Mouse (Mus musculus) intestine, embryonic 14.5 days (tissue): ENCODE measurements around the gene Asxl1. TPM values are rescaled to one million over a fixed set of nuclear protein-coding genes. Genes with fewer than 3 reads are reported as not detected.
A peak's percentile ranks its signal among the peaks of the same experiment; 100 is the strongest.

Experiments
- ATAC-seq: fragments of 200-750 bp; cut with Nextera tagmentation; replicated peaks from 2 replicates; pipeline ENCODE4 v1.8.0; 2017; ENCODE audit warnings: low read depth, moderate number of reproducible peaks, moderate TSS enrichment, moderate library complexity; ENCODE audit not compliant: low FRiP score, low TSS enrichment
- DNase-seq: peaks from one replicate; pipeline ENCODE4 v3.0.0-alpha.2; 2018; ENCODE audit warnings: low spot score
- H3K27ac ChIP-seq: fragments of 300-500 bp; sonication (generic); 2 replicates; pipeline ENCODE4 v1.5.1; 2014; ENCODE audit warnings: low read depth, mild to moderate bottlenecking, control low read depth
- H3K27me3 ChIP-seq: fragments of 300-500 bp; sonication (generic); replicated peaks from 2 replicates; pipeline ENCODE4 v1.6.1; 2014; ENCODE audit warnings: low read length, control low read depth; ENCODE audit not compliant: control insufficient read depth, insufficient read depth
- H3K36me3 ChIP-seq: fragments of 300-500 bp; sonication (generic); 2 replicates; pipeline ENCODE4 v1.6.1; 2014; ENCODE audit warnings: low read length, control low read depth; ENCODE audit not compliant: control insufficient read depth, insufficient read depth
- H3K4me1 ChIP-seq: fragments of 300-500 bp; sonication (generic); replicated peaks from 2 replicates; pipeline ENCODE4 v1.6.1; 2014; ENCODE audit warnings: low read length, control low read depth, mixed read lengths; ENCODE audit not compliant: control insufficient read depth, insufficient read depth
- H3K4me2 ChIP-seq: fragments of 300-500 bp; sonication (generic); 2 replicates; pipeline ENCODE4 v1.6.1; 2014; ENCODE audit warnings: low read length
- H3K4me3 ChIP-seq: fragments of 300-500 bp; sonication (generic); 2 replicates; pipeline ENCODE4 v1.5.1; 2014; ENCODE audit warnings: low read depth, low read length, control low read depth, mixed read lengths
- H3K9ac ChIP-seq: fragments of 300-500 bp; sonication (generic); 2 replicates; pipeline ENCODE4 v1.6.1; 2014; ENCODE audit warnings: mild to moderate bottlenecking, low read length
- H3K9me3 ChIP-seq: fragments of 300-500 bp; sonication (generic); 2 replicates; pipeline ENCODE4 v1.6.1; 2016; ENCODE audit warnings: low read length, control low read depth; ENCODE audit not compliant: control insufficient read depth
- WGBS: fragments of 180-500 bp; shearing (Covaris S2); extraction: QIAGEN DNeasy Blood & Tissue Kit; methylation state at CpG from one replicate; pipeline ENCODE4 v1.1.7; 2014; 5-methylcytosine and 5-hydroxymethylcytosine counted together
- polyA plus RNA-seq: library from polyadenylated mRNA; unstranded; fragments of >200 nt; fragmentation: Nextera tagmentation; extraction: Ambion mirVana; gene quantifications from 2 replicates; pipeline ENCODE4 v1.2.1, GENCODE M21; 2014

Gene Asxl1
- polyA plus RNA-seq, 1 experiment from 2014 or later: 15.6 TPM

GRCm38 (mm10) chr2:153411557-153411956 lies 65.9 kb downstream of the Asxl1 start:
- H3K4me3 ChIP-seq: no peak overlapping the region
- 0 out of 2 replicates have a peak, but pooled peaks cover 6% of the 10 kb centered on the region for H3K4me1 ChIP-seq
- WGBS: 64% methylated on average over 9 of the region's 9 CpGs
- no peak for DNase-seq
- H3K36me3 ChIP-seq: peaks cover 98% of the 10 kb centered on the region
- H3K27me3 ChIP-seq: no peaks in the 10 kb centered on the region
- no peak overlapping the region for H3K27ac ChIP-seq
- no peaks in the 10 kb centered on the region for H3K9me3 ChIP-seq
- ATAC-seq: no peak
- H3K9ac ChIP-seq: no peak overlapping the region
- no peak overlapping the region for H3K4me2 ChIP-seq

- Histone ChIP-seq H3K4me2 (no peak overlapping the region), H3K4me3 (no peak overlapping the region), H3K27ac (no peak overlapping the region), H3K27me3 (no peaks in the 10 kb centered on the region), H3K4me1 (0 out of 2 replicates have a peak, but pooled peaks cover 6% of the 10 kb centered on the region), H3K9ac (no peak overlapping the region), H3K36me3 (peaks cover 98% of the 10 kb centered on the region), H3K9me3 (no peaks in the 10 kb centered on the region)
- DNase-seq (no peak), ATAC-seq (no peak)
- 54% methylated on average over 6 of the region's 6 CpGs for WGBS
These were observed 66.9 kb downstream of the Asxl1 start for GRCm38 (mm10) chr2:153412563-153412962.

- H3K9me3 ChIP-seq: no peaks in the 10 kb centered on the region
- WGBS: 42% methylated on average over 2 of the region's 2 CpGs
- DNase-seq (no peak), ATAC-seq (0 out of 2 replicates have a peak, but pooled peaks have one; percentile 30)
- H3K9ac ChIP-seq: no peak overlapping the region
- H3K4me3 ChIP-seq: no peak overlapping the region
- peaks cover 99% of the 10 kb centered on the region for H3K36me3 ChIP-seq
- H3K4me1 ChIP-seq: 0 out of 2 replicates have a peak, but pooled peaks cover 6% of the 10 kb centered on the region
- H3K27me3 ChIP-seq: no peaks in the 10 kb centered on the region
- H3K27ac ChIP-seq: no peak overlapping the region
- no peak overlapping the region for H3K4me2 ChIP-seq
These were observed 69.0 kb downstream of the Asxl1 start for GRCm38 (mm10) chr2:153414607-153415006.

GRCm38 (mm10) chr2:153417841-153418240 lies 72.2 kb downstream of the Asxl1 start:
- Histone ChIP-seq H3K9ac (no peak overlapping the region), H3K27me3 (no peaks in the 10 kb centered on the region), H3K9me3 (no peaks in the 10 kb centered on the region), H3K4me1 (peaks cover 8% of the 10 kb centered on the region; the same call in 1 of the 2 replicates), H3K36me3 (peaks cover 84% of the 10 kb centered on the region), H3K27ac (no peak overlapping the region), H3K4me3 (no peak overlapping the region), H3K4me2 (no peak overlapping the region)
- ATAC-seq (no peak), DNase-seq (no peak)
- WGBS: 93% methylated on average over 12 of the region's 12 CpGs

- Histone ChIP-seq H3K4me2 (no peak overlapping the region), H3K36me3 (peaks cover 80% of the 10 kb centered on the region), H3K9me3 (no peaks in the 10 kb centered on the region), H3K9ac (no peak overlapping the region), H3K4me3 (no peak overlapping the region), H3K27ac (no peak overlapping the region), H3K27me3 (no peaks in the 10 kb centered on the region), H3K4me1 (peaks cover 11% of the 10 kb centered on the region; the same call in 1 of the 2 replicates)
- ATAC-seq (no peak), DNase-seq (no peak)
- WGBS: 88% methylated on average over 1 of the region's 1 CpGs
These were observed 72.8 kb downstream of the Asxl1 start for GRCm38 (mm10) chr2:153418381-153418780.

- H3K4me3 ChIP-seq: no peak overlapping the region
- no peaks in the 10 kb centered on the region for H3K9me3 ChIP-seq
- H3K36me3 ChIP-seq: peaks cover 60% of the 10 kb centered on the region
- no peak overlapping the region for H3K9ac ChIP-seq
- DNase-seq (no peak), ATAC-seq (no peak)
- peaks cover 35% of the 10 kb centered on the region for H3K4me1 ChIP-seq
- no peak overlapping the region for H3K4me2 ChIP-seq
- no peaks in the 10 kb centered on the region for H3K27me3 ChIP-seq
- H3K27ac ChIP-seq: no peak overlapping the region
These were observed 75.6 kb downstream of the Asxl1 start for GRCm38 (mm10) chr2:153421233-153421632.

GRCm38 (mm10) chr2:153422051-153422450 lies 76.4 kb downstream of the Asxl1 start:
- 34% methylated on average over 5 of the region's 5 CpGs for WGBS

GRCm38 (mm10) chr2:153423113-153423512 lies 77.5 kb downstream of the Asxl1 start:
- DNase-seq (no peak), ATAC-seq (no peak)
- Histone ChIP-seq H3K36me3 (peaks cover 44% of the 10 kb centered on the region), H3K9me3 (no peaks in the 10 kb centered on the region), H3K4me1 (peaks cover 45% of the 10 kb centered on the region), H3K9ac (no peak overlapping the region), H3K27me3 (no peaks in the 10 kb centered on the region), H3K27ac (no peak overlapping the region), H3K4me2 (no peak overlapping the region), H3K4me3 (no peak overlapping the region)
- 79% methylated on average over 3 of the region's 3 CpGs for WGBS

More at GRCm38 (mm10) chr2:153422051-153422450, 76.4 kb downstream of the Asxl1 start:
- H3K9me3 ChIP-seq: no peaks in the 10 kb centered on the region
- H3K4me1 ChIP-seq: peaks cover 40% of the 10 kb centered on the region
- no peak overlapping the region for H3K4me2 ChIP-seq
- no peak overlapping the region for H3K9ac ChIP-seq
- DNase-seq: no peak
- H3K27ac ChIP-seq: no peak overlapping the region
- H3K36me3 ChIP-seq: peaks cover 52% of the 10 kb centered on the region
- ATAC-seq: no peak
- H3K4me3 ChIP-seq: no peak overlapping the region
- H3K27me3 ChIP-seq: no peaks in the 10 kb centered on the region

GRCm38 (mm10) chr2:153424557-153424956 lies 78.9 kb downstream of the Asxl1 start:
- WGBS: 72% methylated on average over 8 of the region's 8 CpGs
- Histone ChIP-seq H3K9me3 (no peaks in the 10 kb centered on the region), H3K27ac (peak overlapping the region; percentile 79), H3K36me3 (peaks cover 43% of the 10 kb centered on the region), H3K4me2 (no peak overlapping the region), H3K27me3 (no peaks in the 10 kb centered on the region), H3K9ac (no peak overlapping the region), H3K4me1 (peaks cover 54% of the 10 kb centered on the region), H3K4me3 (no peak overlapping the region)
- no peak for ATAC-seq
- DNase-seq: no peak
